Mouse (Mus musculus) ES-E14 (cell line): ENCODE data around the gene Pbld1. TPM values are rescaled to one million over a fixed set of nuclear protein-coding genes. Genes with fewer than 3 reads are reported as not detected.

Experiments
- DNase-seq: peaks from one replicate; pipeline ENCODE4 v3.0.0-alpha.2; 2013; ENCODE audit warnings: low read depth, low spot score
- H3K27ac ChIP-seq: 2 replicates; pipeline ENCODE4 v1.5.1; 2012; ENCODE audit warnings: low read depth, mild to moderate bottlenecking, low read length, moderate library complexity, mixed read lengths; ENCODE audit not compliant: poor library complexity, insufficient read depth, severe bottlenecking
- H3K36me3 ChIP-seq: 2 replicates; pipeline ENCODE4 v1.6.1; 2012; ENCODE audit warnings: mild to moderate bottlenecking, low read length, moderate library complexity, mixed read lengths; ENCODE audit not compliant: control insufficient read depth, poor library complexity, insufficient read depth, severe bottlenecking
- H3K4me1 ChIP-seq, 2 experiments: fragments of 150-350 bp in 1 of 2; sonication (generic) in 1 of 2; 2 replicates each; pipeline ENCODE4 v1.6.1; 2012; ENCODE audit warnings: low read length in 2 of 2, mild to moderate bottlenecking in 1 of 2, mixed read lengths in 1 of 2; ENCODE audit not compliant: control insufficient read depth in 2 of 2, insufficient read depth in 2 of 2, poor library complexity in 1 of 2
- H3K4me3 ChIP-seq, 2 experiments: fragments of 150-350 bp in 1 of 2; sonication (generic) in 1 of 2; 2 replicates each; pipeline ENCODE4 v1.5.1; 2012; ENCODE audit warnings: low read length in 2 of 2, low read depth in 1 of 2, mild to moderate bottlenecking in 1 of 2, mixed read lengths in 1 of 2; ENCODE audit not compliant: insufficient read depth in 1 of 2, poor library complexity in 1 of 2, severe bottlenecking in 1 of 2
- H3K9ac ChIP-seq: 2 replicates; pipeline ENCODE4 v1.6.1; 2012; ENCODE audit warnings: low read depth, mild to moderate bottlenecking, low read length, mixed read lengths; ENCODE audit not compliant: poor library complexity, insufficient read depth, severe bottlenecking
- H3K9me3 ChIP-seq: fragments of 150-350 bp; sonication (generic); 2 replicates; pipeline ENCODE4 v1.6.1; 2012; ENCODE audit warnings: low read depth, mild to moderate bottlenecking, low read length; ENCODE audit not compliant: control insufficient read depth, insufficient read depth
- CHD2 ChIP-seq: IDR thresholded peaks from 2 replicates; pipeline ENCODE4 v1.6.1; 2014; ENCODE audit warnings: mild to moderate bottlenecking, low read depth, low read length, inconsistent platforms
- HCFC1 ChIP-seq: IDR thresholded peaks from 2 replicates; pipeline ENCODE4 v1.6.1; 2012; ENCODE audit warnings: low read length, inconsistent platforms, borderline replicate concordance; ENCODE audit not compliant: insufficient read depth
- MAFK ChIP-seq: IDR thresholded peaks from 2 replicates; pipeline ENCODE4 v1.6.1; 2014; ENCODE audit warnings: mild to moderate bottlenecking, low read depth, low read length, inconsistent platforms; ENCODE audit not compliant: insufficient read depth
- ZC3H11A ChIP-seq: IDR thresholded peaks from 2 replicates; pipeline ENCODE4 v1.6.1; 2012; ENCODE audit warnings: low read depth, mild to moderate bottlenecking, inconsistent platforms, low read length, borderline replicate concordance
- ZNF384 ChIP-seq: IDR thresholded peaks from 2 replicates; pipeline ENCODE4 v1.6.1; 2012; ENCODE audit warnings: low read depth, low read length, inconsistent platforms
- in situ Hi-C, 2 experiments: fragments of 600-800 bp; cut with MboI; formaldehyde crosslinking; loops; one replicate each; pipeline ENCODE4 v1.15.1; 2025; ENCODE audit warnings: low sequenced_read_pairs in 2 of 2, inconsistent platforms in 1 of 2; ENCODE audit not compliant: unreplicated experiment in 2 of 2
- total RNA-seq: library from RNA; depleted of rRNA; stranded (reverse); fragments of 300-350 nt; gene quantifications from 2 replicates; pipeline ENCODE4 v1.2.3, GENCODE M21; 2012

The Pbld1 gene
- total RNA-seq, 1 experiment, result 3.6 TPM

DNA sequence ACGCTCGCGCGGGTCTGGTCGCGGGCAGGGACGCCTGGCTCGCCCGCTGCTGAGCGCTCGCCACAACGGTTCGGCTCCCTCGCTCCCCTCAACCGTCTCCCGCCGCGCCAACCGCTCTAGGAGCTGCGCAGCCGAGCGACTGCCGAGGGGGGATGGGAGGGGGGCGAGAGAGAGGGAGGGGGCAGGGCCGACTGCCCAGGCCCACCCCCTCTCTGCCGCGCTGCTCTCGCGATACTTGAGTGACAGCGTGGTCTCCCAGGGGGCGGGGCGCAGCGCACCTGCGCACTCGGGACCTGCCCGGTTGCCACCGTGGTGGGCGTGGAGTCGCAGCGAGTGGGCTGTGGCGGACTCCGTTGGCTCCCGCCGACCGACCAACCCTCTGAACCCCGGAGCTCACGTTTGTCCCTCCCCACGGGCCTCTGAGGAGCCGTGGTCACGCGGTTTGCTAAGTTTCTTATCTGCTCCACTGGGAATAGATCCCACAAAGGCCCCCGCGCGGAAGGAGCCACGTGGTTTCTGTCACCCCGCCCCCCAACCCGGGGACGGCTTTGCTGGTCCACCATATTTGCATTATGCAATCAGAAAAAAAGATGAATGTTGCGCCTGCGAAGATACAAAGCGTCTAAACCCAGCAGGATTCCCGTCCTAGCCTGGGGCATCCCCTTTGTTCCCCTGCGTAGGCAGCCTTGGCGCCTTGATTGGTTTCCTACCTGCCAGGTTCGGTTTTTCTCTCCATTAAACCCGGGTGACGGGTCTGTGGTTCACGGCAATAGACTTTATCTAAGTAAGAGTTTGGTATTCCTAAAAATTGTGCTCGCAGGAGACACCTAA lies 36.0 kb upstream of the Pbld1 start, which contains the start of the genes Hnrnph3 and Pbld2:
TSS of gene Hnrnph3 (minus strand) at position 469 of the 831 bp plus-strand sequence.
TSS of gene Pbld2 (plus strand) at position 567 of the 831 bp plus-strand sequence.
- TF ChIP-seq HCFC1 (peak; percentile 54; the same call in 1 of the 2 replicates), MAFK (no peak), CHD2 (peak; percentile 97), ZC3H11A (no peak), ZNF384 (0 out of 2 replicates have a peak, but pooled peaks have one; percentile 4)
- H3K4me1 ChIP-seq, result peaks cover 3 to 4% of the 10 kb centered on the region in 2 experiments; a peak in 3 of 4 replicates

DNA sequence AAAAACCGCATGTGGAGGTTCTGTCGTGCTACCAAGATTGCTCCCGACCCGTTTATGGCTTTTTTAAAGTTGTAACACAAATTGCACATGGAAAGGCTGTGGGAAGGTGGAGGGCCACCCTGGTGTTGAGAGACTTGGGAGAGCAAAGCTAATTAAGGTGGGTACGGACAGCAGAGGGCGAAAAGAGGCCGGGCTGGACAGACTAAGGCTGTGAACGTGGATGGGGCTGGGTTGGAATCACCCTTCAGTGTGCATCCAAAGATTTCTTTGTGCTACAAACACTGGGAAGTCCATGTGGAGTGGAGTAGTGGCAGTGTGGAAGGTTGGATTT lies 35.4 kb upstream of the Pbld1 start:
- peaks cover 3 to 4% of the 10 kb centered on the region in 2 experiments; a peak in 3 of 4 replicates for H3K4me1 ChIP-seq
- 0 out of 2 replicates have a peak, but pooled peaks have one; percentile 1 for TF ChIP-seq HCFC1
- TF ChIP-seq ZNF384, result no peak
- no peaks in the 10 kb centered on the region for H3K36me3 ChIP-seq
- peak overlapping the region; percentile 76 to 86 for H3K4me3 ChIP-seq
- H3K9ac ChIP-seq, result peak overlapping the region; percentile 89
- in situ Hi-C loops, result no loop called here
- H3K9me3 ChIP-seq, result no peaks in the 10 kb centered on the region
- no peak for DNase-seq
- H3K27ac ChIP-seq, result peak overlapping the region; percentile 69; the same call in 1 of the 2 replicates

More for the DNA sequence above, 36.0 kb upstream of the Pbld1 start, which contains the start of the genes Hnrnph3 and Pbld2:
- Histone ChIP-seq H3K27ac (peak within 1 kb of the TSS; percentile 69), H3K9ac (peak within 1 kb of the TSS; percentile 93), H3K36me3 (no peaks in the 10 kb centered on the region; the same call in 1 of the 2 replicates), H3K9me3 (no peaks in the 10 kb centered on the region), H3K4me3 (peak within 1 kb of the TSS; percentile 76 to 86)
- peak; percentile 93 for DNase-seq
- in situ Hi-C loops, result no loop called here

- H3K36me3 ChIP-seq, result no peaks in the 10 kb centered on the region
- H3K9ac ChIP-seq, result no peak overlapping the region
- DNase-seq, result no peak
- H3K9me3 ChIP-seq, result no peaks in the 10 kb centered on the region
- peaks cover 3 to 4% of the 10 kb centered on the region in 2 experiments; a peak in 3 of 4 replicates for H3K4me1 ChIP-seq
- in situ Hi-C loops, result no loop called here
- TF ChIP-seq ZC3H11A, result no peak
- no peak for TF ChIP-seq CHD2
- TF ChIP-seq MAFK, result no peak
- H3K4me3 ChIP-seq, result peak overlapping the region; percentile 76 to 86; a peak in 3 of 4 replicates
- peak overlapping the region; percentile 69; the same call in 1 of the 2 replicates for H3K27ac ChIP-seq
Measured at GRCm38 (mm10) chr10:63025016-63025415, 34.9 kb upstream of the Pbld1 start.

- H3K9me3 ChIP-seq, result no peaks in the 10 kb centered on the region
- TF ChIP-seq CHD2, result no peak
- TF ChIP-seq ZC3H11A, result no peak
- no peak for TF ChIP-seq MAFK
- no peak for TF ChIP-seq ZNF384
- TF ChIP-seq HCFC1, result no peak
- in situ Hi-C loops, result no loop called here
- H3K9ac ChIP-seq, result no peak overlapping the region; the same call in 1 of the 2 replicates
- no peaks in the 10 kb centered on the region for H3K36me3 ChIP-seq
- H3K4me3 ChIP-seq, result no peak overlapping the region
- no peak overlapping the region; the same call in 1 of the 2 replicates for H3K27ac ChIP-seq
- no peak for DNase-seq
- H3K4me1 ChIP-seq, result peaks cover 3 to 4% of the 10 kb centered on the region in 2 experiments; a peak in 3 of 4 replicates
Measured at GRCm38 (mm10) chr10:63025491-63026011, 34.4 kb upstream of the Pbld1 start.
